Mouse (Mus musculus): ENCODE measurements around the gene Tcaf1.

Tcaf1 gene

DNA sequence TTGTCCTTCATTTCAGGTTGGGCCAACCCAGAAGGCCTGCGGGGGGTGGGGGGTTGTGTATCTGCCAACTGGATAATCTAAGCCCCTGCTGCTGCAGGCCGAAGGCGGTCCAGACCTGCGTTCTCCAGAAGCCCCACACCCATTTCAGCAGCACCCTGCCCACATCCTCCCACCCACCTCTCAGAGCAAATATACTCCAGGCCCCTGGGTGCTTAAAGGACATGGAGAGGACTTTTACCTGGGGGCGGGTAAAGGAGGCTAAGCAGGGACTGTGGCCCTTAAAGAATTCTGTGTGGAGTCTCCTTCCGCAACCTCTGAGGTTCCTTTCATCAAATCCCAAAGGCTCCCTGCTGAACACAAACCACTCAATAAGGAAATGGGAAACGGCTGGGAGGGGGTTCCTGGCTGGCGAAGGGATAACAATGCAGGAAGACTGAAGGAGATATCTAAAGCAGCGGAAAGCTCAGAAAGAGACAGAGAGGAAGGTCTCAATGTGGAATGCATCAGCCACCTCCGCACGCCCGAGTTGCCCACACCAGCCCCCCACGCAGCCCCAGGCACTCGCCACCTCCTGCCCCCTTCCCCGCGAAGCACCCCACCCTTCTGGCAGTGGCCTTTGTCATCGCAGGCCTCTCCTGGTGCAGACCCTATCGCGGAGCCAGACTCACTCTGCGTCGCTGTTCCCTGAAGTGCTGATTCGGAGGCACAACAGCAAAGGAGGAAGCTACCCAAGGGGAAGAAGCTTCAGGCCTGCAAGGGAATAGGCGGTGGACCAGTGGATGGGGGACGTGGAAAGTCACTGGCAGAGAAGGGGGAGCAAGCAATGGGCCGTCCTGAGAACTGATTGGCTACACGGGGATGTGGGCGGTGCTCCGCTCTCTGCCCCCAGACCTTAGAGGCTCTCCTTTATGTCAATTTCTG, at the start of gene Tcaf1:
Gene Tcaf1, minus strand, starts transcription at position 798 of the 921 bp plus-strand sequence.
- no peak for DNase-seq (ENCODE audit: low read depth, low spot score)

DNA sequence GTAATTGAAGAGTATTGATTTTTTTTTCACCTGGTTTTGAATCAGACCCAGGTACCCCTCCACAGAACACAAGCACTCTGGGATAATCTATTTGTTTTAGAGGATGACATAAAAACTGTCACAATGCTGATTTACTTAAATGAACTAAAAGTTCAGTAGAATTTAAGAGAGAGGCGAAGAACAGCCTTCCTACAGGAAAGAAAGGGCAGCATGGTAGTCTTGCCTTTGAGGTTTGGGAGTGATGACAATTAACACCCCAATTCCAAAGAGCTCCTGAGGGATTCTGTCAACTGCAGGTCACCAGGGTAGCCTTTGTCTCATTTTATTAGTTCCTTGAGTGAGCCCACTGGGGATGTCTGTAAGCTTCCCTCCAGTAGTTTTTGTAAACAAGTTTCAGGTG, 46.2 kb upstream of the Tcaf1 start, which contains the start of gene Olfr38:
Gene Olfr38, plus strand, starts transcription at position 301 of the 400 bp plus-strand sequence.
- DNase-seq (ENCODE audit: low read depth, low spot score) = no peak

DNA sequence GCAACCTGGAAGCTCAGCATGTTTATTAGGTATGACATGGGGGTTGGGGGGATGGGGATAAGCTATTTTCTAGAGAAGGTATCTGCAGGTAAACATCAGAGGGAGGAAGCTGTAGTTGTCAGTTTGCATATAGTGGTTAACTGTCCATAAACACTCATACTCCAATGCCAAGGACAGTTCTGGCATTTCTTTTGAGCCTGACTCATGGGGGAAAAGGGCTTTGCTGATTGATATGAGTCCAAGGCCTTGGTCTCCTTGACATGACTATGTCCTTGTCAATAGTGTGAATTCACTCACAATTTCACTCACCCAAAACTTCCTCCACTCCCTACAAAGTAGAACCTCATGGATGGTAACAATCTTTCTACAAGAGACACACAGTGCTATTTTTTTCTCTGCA, 38.0 kb upstream of the Tcaf1 start:
- no peak for DNase-seq (ENCODE audit: low read depth, low spot score)

DNA sequence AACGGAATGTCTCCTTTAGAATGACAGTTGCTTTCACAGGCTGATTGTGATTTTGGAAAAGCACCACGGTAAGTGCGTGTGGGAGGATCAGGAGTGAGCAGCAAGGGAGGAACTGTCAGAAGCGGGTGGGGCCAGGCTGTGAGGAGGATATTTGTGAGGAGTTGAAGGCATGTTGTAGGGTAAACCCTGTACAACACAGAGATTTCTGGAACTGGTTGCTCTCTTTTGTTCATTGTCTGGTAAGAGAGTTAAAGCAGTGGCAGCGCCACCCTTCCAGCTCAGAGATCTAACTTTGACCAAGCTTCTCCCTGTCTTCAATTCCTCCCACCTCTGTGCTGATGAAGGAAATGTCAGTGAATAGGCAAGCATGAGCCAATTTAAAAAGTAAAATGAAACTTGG, 32.4 kb upstream of the Tcaf1 start:
- DNase-seq (ENCODE audit: low read depth, low spot score) = no peak

DNA sequence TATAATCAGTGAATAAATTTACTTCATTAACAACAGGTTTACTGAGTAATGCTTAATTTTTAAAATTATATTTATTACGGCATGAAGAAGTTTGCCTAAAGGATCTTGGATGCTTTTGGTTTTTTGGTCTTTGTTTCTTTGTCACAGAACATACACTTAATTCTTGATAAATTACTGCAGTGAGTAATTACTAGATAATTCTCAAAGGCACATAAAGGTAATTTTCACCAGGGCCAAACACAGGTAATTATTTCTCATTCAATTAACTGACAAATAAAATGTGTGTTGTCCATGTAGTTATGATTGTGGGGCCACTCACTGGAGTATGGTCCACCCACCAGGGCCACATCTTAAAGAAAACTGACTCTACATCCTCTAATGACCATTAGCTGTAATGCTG, 29.2 kb upstream of the Tcaf1 start, which contains the start of gene Olfr453:
Gene Olfr453, plus strand, starts transcription at position 301 of the 400 bp plus-strand sequence.
- DNase-seq (ENCODE audit: low read depth, low spot score) = no peak

DNA sequence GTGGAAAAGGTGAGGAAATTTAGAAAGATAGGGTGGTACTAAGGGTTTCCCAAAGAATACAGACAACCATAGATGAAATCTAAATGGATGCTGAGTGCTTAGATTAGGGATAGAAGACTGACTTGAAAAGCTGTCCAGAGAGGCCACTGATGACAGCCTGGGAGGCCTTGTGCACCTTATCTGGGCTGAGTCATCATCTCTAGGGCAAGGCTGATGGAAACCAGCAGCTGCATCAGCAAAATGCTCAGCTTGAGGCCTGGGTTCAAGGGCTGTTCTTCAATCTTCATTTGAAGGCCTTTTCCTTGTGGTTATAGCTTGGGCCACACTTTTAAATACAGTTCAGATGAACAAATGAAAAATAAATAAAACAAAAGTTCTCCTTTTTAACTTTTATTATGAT, 8.1 kb upstream of the Tcaf1 start:
- no peak for DNase-seq (ENCODE audit: low read depth, low spot score)

DNA sequence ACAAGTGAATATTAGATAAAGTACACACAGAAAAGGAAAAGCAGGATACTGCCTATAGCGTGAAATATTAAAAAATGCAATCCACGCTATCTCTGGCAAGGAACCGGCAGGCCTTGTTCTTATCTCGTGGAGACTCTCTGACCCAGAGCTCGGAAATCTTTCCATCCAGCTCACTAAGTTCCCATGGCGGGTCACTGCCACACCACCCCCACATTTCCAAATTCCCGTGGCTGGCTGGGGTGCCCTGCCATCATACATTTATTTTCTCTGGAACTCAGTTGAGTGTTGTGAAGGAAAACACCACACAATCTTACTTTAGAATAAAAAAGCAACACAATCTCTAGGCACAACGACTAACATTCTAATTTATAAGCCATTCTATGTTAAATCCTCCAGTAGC, 4.8 kb upstream of the Tcaf1 start:
- DNase-seq (ENCODE audit: low read depth, low spot score) = no peak

DNA sequence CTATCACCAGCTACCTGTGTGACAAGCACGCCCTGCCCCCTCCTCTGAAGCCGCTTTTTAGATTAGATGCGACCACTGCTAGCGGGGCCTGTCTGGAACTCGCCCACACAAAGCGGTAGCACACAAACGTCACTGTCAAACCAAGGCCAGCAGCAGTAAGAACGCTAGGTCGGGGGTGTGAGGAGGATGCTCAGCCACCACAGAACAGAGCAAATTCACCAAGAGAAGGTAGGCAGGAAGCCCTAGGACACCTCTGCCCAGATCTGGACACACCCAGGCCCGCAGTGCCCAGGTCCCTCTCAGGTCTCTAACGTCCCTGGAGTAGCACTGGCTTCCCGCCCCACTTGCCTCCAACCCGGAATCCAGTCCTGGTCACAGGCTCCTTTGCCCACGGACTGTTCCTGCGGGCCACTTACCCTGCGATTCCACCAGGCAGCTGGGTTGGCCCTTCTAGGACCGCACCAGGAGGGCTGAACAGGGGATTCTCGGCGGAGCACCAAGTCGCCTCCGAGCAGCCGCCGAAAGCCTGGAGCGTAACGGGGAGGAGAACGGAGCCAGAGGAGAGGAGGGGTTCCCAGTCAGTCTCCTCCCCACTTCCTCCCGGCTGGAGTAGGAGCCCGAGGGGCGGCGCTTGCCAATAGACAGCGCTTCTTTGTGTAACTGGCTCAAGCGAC, 17.2 kb downstream of the Tcaf1 start:
- DNase-seq (ENCODE audit: low read depth, low spot score) = no peak

DNA sequence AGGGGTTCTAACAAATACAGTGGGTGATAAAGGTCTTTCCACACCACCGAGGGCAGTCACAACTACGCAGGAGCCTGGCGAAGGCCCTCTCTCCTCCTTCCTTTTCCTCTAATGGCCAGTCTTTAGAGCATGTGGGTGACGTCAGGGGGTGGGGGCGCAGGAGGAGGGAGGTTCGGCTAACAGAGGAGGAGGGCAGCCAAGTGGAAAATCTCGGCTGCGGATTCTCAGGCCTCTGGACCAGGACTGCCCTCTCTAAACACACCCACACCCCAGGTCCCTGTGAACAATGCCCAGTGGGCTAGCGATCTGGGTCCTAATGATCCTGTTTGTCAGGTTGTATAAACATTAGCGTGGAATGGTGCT, 17.8 kb downstream of the Tcaf1 start:
- DNase-seq (ENCODE audit: low read depth, low spot score) = no peak

DNA sequence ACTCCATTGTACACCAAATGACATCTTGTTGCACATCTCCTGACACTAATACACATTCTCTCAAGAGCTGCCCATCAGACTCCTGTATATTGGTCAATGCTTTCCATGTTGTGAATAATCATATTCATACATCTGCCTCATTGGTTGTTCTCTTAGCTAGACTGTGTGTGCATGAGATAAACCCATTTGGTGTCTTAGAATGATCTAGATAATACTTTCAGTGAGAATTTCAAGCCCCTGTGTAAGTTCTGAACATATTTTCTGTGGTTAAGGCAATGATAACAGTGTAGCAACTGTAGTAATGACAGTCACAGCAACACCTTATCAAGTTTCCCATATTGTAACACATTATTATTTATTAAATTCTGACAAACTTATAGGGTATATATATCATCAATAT, 20.1 kb downstream of the Tcaf1 start:
- DNase-seq (ENCODE audit: low read depth, low spot score) = no peak

DNA sequence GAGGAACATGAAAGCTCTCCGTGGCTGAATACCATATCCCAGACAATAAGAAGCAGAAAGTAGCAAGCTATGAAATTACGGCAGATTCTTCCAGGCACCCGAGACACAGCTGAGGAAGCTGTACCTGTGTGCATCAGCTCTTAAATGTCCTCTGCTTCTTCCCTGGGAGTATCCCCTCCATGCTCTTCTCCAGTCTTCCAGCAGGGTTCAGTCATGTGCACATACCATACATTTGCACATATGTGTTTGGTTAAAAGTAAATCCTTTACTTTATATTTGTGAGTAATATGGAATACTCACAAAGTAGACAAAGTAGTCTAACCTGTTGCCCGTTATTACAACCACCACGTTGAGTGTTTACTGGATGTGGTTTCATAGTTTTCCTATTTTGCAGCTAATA, 22.0 kb downstream of the Tcaf1 start:
- no peak for DNase-seq (ENCODE audit: low read depth, low spot score)

DNA sequence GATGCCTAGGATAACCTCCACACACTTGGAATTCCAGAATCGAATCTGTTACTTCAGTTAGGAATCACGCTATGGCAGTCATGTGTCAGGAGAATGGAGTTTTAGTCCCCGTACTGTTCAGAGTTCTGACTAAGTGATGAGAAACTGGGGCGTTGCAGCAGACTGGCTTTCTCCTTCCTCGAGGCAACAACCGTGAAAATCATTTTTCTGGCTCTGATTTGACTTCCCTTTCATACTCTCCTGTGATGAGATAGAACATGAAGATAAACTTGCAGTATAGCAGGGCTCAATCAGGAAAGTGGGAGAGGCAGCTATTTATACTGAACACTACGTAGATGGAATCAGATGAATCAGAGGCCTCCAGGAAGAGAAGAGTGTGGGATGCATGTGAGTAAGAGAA, 29.8 kb downstream of the Tcaf1 start:
- DNase-seq (ENCODE audit: low read depth, low spot score) = no peak

DNA sequence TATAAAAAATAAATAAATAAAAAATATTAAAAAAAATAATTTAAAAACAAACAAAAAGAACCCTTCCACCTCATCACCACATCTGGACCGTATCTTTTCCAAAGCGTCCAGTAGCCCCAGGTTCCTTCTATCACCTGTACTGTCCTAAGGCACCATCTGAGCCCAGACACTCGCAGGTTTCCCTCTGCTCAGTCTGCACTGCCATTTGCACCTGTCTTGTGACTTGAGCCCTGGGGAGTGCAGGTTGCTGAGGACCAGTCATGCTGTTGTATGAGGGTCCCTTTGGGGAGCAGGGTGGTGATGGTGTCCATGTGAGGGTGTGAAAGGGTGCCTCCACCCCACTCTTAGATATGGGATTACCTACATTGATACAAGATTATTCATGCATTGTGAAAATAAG, 33.9 kb downstream of the Tcaf1 start:
- DNase-seq (ENCODE audit: low read depth, low spot score) = no peak

DNA sequence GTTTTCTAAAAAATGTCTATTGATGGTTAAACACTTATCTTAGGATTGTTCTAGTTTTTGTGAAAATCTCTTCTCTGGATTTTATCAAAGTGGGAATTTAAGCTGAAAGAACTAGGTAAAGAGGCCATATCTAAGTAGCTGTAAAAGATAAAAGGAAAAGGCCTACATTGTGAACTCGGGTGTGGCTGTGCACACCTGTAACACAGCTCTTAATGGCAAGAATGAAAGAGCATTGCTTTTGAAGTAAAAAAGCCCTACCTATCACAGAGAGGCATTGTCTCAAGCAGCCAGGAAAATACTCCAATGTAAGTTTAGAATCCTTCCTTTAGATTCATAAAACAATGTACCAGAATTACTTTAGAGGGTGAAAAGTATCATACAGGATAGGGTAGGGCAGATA, 38.1 kb downstream of the Tcaf1 start:
- DNase-seq (ENCODE audit: low read depth, low spot score) = no peak

DNA sequence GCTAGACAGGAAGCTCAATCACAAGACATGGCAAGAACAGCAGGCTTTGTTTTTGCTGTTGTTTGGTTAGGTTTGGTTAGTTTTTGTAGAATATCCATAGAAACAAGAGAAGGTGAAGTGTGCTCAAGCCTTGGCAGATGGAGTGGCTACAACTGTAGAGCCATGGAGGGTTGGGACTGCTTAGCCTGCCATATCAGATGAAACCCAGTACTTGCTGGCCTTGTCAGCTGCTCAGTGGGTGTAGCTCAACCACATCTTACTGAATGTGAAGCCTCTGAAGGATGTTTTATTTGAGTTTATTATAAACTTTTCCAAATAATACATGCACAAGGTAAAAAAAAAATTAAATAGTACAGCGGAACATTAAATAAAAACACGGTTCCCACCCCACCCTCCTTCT, 42.2 kb downstream of the Tcaf1 start:
- no peak for DNase-seq (ENCODE audit: low read depth, low spot score)

DNA sequence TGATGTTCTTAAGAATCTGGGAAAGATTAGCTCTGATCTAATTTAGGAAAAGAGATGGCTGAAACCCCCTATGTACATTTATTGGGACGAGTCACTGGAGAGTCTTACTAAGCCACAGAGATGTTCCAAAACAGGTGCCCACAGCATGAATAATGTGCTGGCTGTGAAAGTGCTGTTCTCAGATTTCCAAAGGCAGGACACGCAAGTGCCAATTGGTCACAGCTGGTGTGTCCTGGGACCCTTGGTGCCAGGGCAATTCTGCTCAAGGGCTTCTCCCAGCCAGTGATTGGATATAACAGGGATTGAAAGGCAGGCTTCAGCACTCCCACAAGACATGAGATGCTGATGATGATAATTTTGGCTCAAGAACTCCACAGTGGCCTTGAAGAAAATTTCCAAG, 48.1 kb downstream of the Tcaf1 start:
- DNase-seq (ENCODE audit: low read depth, low spot score) = no peak

DNA sequence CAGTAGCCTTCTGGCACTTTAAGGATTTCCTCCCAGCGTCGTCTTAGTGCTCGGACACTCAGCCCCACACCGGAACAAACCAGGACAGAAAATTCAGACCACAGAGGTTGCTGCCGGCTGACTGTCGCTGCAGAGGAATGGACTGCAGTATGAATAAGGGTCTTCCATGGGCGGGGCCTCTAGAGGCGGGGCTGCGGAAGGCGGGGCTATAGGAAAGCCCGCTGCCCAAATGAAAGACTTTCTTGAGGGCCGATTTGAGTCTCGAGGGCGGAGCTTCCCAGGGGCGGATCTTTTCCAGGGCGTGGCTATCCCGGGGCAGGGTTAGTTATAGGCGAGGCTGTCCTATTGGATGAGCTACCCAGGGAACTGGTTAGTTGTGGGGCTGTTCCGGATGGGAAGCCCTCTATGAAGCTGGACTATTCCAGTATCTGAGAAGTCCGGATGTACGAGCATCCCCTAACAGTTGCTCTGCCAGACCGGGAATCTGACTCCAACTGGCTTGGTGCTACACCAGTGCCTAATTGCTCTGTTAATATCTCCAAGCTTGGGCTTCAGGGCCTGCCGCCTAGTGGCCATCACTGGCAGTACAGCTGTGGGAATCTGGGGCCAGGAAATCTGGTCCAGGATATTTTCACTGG, 64.9 kb downstream of the Tcaf1 start, which contains the start of gene Tcaf2:
Gene Tcaf2, minus strand, starts transcription at position 343 of the 638 bp plus-strand sequence.
- no peak for DNase-seq (ENCODE audit: low read depth, low spot score)

DNA sequence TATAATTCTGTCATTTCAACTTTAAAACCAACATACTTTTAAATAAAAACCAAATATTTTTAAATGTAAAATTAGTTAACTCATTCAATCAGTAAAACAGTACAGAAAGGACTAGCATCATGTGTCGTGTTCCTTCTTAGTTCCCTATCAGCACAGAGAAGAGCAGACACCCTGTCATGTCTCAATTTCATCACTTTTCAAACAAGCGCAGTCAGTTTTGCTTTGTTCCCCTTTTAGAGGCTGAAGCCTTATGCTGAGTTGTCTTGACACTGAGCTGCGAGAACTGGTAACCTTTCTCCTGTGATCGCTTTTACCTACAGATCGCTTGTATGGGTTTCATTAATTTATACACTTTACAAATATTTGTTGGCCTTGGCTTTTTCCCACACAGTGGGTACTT, 75.5 kb downstream of the Tcaf1 start:
- no peak for DNase-seq (ENCODE audit: low read depth, low spot score)

DNA sequence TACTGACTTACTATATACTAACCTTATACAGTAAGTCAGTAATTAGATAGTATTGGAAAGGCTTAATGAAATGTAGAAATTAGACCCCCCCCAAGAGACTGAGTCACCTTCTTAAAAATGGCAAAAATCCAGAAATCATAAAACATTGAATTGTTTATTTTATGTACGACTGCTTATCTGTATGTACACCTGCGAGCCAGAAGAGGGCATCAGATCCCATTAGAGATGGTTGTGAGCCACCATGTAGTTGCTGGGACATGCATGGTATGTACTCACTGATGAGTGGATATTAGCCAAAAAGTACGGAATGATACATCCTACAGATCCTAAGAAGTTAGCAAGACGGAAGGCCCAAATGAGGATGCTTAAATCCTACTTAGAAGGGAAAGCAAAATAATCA, 78.5 kb downstream of the Tcaf1 start:
- no peak for DNase-seq (ENCODE audit: low read depth, low spot score)
